Mouse (Mus musculus) stomach, postnatal 0 days (tissue): ENCODE data around the gene Shisa5. TPM values are rescaled to one million over a fixed set of nuclear protein-coding genes. Genes with fewer than 3 reads are reported as not detected.

Source experiments
- ATAC-seq: fragments of 200-750 bp; cut with Nextera tagmentation; 2 replicates; pipeline ENCODE4 v1.8.0; 2017; ENCODE audit not compliant: low FRiP score, low TSS enrichment
- DNase-seq: peaks from one replicate; pipeline ENCODE4 v3.0.0-alpha.2; 2016; ENCODE audit warnings: low spot score
- H3K27ac ChIP-seq: fragments of 300-500 bp; sonication (generic); replicated peaks from 2 replicates; pipeline ENCODE4 v1.5.1; 2014; ENCODE audit warnings: mild to moderate bottlenecking, control low read depth
- H3K27me3 ChIP-seq: fragments of 300-500 bp; sonication (generic); 2 replicates; pipeline ENCODE4 v1.6.1; 2014; ENCODE audit warnings: low read length; ENCODE audit not compliant: control insufficient read depth, insufficient read depth
- H3K36me3 ChIP-seq: fragments of 300-500 bp; sonication (generic); 2 replicates; pipeline ENCODE4 v1.6.1; 2014; ENCODE audit warnings: low read length, mixed read lengths; ENCODE audit not compliant: control insufficient read depth, insufficient read depth
- H3K4me1 ChIP-seq: fragments of 300-500 bp; sonication (generic); replicated peaks from 2 replicates; pipeline ENCODE4 v1.6.1; 2014; ENCODE audit warnings: antibody characterized with exemption; ENCODE audit not compliant: control insufficient read depth, insufficient read depth
- H3K4me2 ChIP-seq: fragments of 300-500 bp; sonication (generic); replicated peaks from 2 replicates; pipeline ENCODE4 v1.6.1; 2014; ENCODE audit warnings: low read depth, mild to moderate bottlenecking, control low read depth, moderate library complexity
- H3K4me3 ChIP-seq: fragments of 300-500 bp; sonication (generic); 2 replicates; pipeline ENCODE4 v1.5.1; 2014; ENCODE audit warnings: low read depth, low read length, control low read depth
- H3K9ac ChIP-seq: fragments of 300-500 bp; sonication (generic); 2 replicates; pipeline ENCODE4 v1.6.1; 2014; ENCODE audit warnings: mild to moderate bottlenecking, low read length, control low read depth, mixed read lengths
- H3K9me3 ChIP-seq: fragments of 300-500 bp; sonication (generic); 2 replicates; pipeline ENCODE4 v1.6.1; 2016; ENCODE audit warnings: low read length; ENCODE audit not compliant: control insufficient read depth
- CTCF ChIP-seq: IDR thresholded peaks from 2 replicates; pipeline ENCODE4 v1.5.1; 2016; ENCODE audit warnings: antibody characterized with exemption, low read depth, mild to moderate bottlenecking, moderate library complexity
- EP300 ChIP-seq: optimal IDR thresholded peaks from 2 replicates; pipeline ENCODE3; 2016; ENCODE audit warnings: antibody characterized with exemption
- WGBS: fragments of 180-500 bp; shearing (Covaris S2); extraction: QIAGEN DNeasy Blood & Tissue Kit; methylation state at CpG from one replicate; pipeline ENCODE4 v1.1.7; 2014; 5-methylcytosine and 5-hydroxymethylcytosine counted together
- polyA plus RNA-seq: library from polyadenylated mRNA; unstranded; fragments of >200 nt; fragmentation: Nextera tagmentation; extraction: Ambion mirVana; gene quantifications from 2 replicates; pipeline ENCODE4 v1.2.1, GENCODE M21; 2015

Shisa5 gene
- polyA plus RNA-seq, 1 experiment from 2014 or later = 168 TPM

GRCm38 (mm10) chr9:109068095-109068735, 29.9 kb downstream of the Shisa5 start:
- no peak overlapping the region for H3K27ac ChIP-seq
- WGBS = 95% methylated on average over 3 of the region's 3 CpGs
- no peak overlapping the region for H3K4me2 ChIP-seq
- ATAC-seq (no peak), DNase-seq (no peak)
- H3K4me3 ChIP-seq = no peak overlapping the region
- H3K9ac ChIP-seq = no peak overlapping the region
- peaks cover 39% of the 10 kb centered on the region for H3K36me3 ChIP-seq
- no peaks in the 10 kb centered on the region for H3K9me3 ChIP-seq
- peak; percentile 50 for TF ChIP-seq CTCF
- no peak for TF ChIP-seq EP300
- H3K4me1 ChIP-seq = peaks cover 4% of the 10 kb centered on the region; the same call in 1 of the 2 replicates
- no peaks in the 10 kb centered on the region for H3K27me3 ChIP-seq

DNA sequence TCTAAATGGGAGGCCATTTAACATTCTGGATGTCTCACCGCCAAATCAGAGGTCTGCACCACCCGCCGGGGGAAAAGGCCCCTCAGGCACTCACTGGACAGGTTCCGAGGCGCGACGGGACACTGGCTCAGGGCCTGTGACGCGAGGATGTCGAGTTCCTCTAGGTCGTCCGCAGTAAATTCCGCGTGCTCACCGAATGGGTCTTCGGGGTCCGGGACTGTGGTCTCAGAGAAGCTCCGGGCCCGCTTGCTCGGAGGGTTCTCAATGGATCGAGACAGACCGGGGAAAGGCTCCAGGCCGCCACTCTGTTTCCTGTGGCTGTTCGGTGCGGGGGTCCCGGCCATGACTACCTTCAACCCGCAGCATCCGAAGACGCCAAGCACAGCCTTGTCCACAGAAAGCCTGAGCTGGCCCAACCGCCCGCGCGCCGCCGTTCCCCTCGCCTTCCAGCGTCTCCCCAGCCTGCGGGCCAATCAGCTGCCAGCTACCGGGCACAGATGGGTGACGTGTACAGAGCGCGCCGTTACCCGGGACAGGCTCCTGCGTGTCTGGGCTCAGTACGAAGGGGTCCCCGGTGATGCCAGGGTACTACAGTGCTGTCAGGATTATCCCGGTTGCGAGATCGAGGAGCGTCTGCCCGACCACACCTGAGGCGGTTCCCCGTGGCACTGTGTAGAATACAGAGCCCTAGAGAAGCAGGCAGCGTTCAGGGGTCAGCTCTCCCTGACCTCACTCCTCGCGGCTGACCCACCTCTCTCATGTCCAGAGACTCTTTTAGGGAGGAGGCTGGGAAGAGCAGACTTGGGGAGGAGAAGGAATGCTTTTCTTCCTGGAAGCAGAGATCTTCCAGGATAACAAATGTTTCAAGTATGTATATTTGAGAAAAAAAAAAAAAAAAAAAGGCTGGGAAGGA, 35.6 kb downstream of the Shisa5 start, which contains the start of gene Atrip:
TSS of gene Atrip (minus strand) at position 464 of the 913 bp plus-strand sequence.
- ATAC-seq = peak; percentile 98
- Histone ChIP-seq H3K9me3 (no peaks in the 10 kb centered on the region), H3K27me3 (no peaks in the 10 kb centered on the region), H3K4me1 (peaks cover 5% of the 10 kb centered on the region; the same call in 1 of the 2 replicates), H3K27ac (peak within 1 kb of the TSS; percentile 76), H3K36me3 (peaks cover 6% of the 10 kb centered on the region), H3K4me3 (peak within 1 kb of the TSS; percentile 75), H3K9ac (peak within 1 kb of the TSS; percentile 85), H3K4me2 (peak within 1 kb of the TSS; percentile 75)
- peak; percentile 94 for DNase-seq
- TF ChIP-seq EP300 = no peak
- no peak for TF ChIP-seq CTCF
- WGBS = under 1% methylated on average over 57 of the region's 57 CpGs

GRCm38 (mm10) chr9:109080516-109080915, 42.2 kb downstream of the Shisa5 start:
- Histone ChIP-seq H3K4me2 (no peak overlapping the region), H3K9ac (no peak overlapping the region)
- 91% methylated on average over 3 of the region's 3 CpGs for WGBS

DNA sequence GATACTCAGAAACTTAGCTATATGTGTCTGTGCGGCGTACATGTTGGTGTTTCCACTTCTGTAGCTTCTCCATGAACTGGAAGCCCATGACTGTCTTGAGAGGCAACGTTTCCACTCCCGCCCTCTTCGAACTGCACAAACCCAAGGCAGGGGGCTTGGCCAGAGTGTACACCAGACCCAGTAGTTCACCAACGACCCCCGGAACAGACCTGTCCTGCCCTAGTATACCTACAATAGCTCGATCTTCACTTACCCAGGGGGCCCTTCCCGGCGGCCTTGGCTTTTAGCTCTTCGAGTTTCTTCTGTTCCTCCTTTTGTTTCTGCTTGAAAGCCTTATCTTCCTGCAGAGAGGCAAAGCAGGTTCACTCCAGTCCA, 43.4 kb downstream of the Shisa5 start:
- Histone ChIP-seq H3K9me3 (no peaks in the 10 kb centered on the region), H3K4me2 (peak overlapping the region; percentile 65), H3K36me3 (no peaks in the 10 kb centered on the region), H3K27ac (peak overlapping the region; percentile 50), H3K4me3 (peak overlapping the region; percentile 60), H3K4me1 (no peaks in the 10 kb centered on the region), H3K9ac (peak overlapping the region; percentile 68), H3K27me3 (no peaks in the 10 kb centered on the region)
- DNase-seq = peak; percentile 24
- ATAC-seq = peak; percentile 13; the same call in 1 of the 2 replicates
- no peak for TF ChIP-seq EP300
- WGBS = 2% methylated on average over 11 of the region's 11 CpGs

More at GRCm38 (mm10) chr9:109080516-109080915, 42.2 kb downstream of the Shisa5 start:
- H3K4me1 ChIP-seq = no peaks in the 10 kb centered on the region
- H3K27ac ChIP-seq = no peak overlapping the region
- ATAC-seq (no peak), DNase-seq (no peak)
- no peaks in the 10 kb centered on the region for H3K36me3 ChIP-seq
- no peaks in the 10 kb centered on the region for H3K27me3 ChIP-seq
- no peak overlapping the region for H3K4me3 ChIP-seq
- H3K9me3 ChIP-seq = no peaks in the 10 kb centered on the region
- no peak for TF ChIP-seq EP300
- no peak for TF ChIP-seq CTCF

DNA sequence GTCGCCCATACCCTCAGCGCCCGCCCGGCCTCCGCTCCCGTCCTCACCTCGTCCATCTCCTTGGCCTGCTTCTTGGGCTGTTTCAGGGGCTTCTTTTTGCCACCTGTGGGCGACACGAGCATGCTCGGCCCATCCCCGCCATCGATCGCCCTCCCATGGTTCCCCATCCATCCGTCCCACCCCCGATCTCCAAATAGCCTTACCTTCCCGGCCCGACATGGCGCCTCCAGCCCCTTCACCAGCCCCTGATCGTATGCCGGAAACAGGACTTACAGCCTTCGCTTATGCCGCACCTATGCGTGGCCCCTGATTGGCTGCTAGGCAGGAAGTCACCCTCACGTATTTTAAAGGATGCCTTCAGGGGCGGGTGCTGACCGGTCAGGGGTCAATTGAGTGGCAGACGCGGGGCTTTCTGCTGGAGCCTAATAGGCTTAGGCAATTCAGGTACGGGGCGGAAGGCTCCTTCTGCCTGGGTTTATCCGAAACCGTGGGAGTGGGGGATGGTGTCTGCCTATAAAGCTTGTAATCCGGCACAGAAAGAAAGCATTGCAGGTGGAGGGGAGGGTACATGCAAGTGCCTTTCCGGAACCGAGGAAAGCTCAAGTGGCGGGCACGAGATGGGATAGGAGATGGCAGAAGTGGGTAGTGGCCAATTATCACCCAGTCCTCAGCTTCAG, 43.9 kb downstream of the Shisa5 start, which contains the start of the genes Ccdc51 and Tma7:
TSS of gene Ccdc51 (plus strand) at position 370 of the 677 bp plus-strand sequence.
TSS of gene Tma7 (minus strand) at position 464 of the 677 bp plus-strand sequence.
- H3K27me3 ChIP-seq = no peaks in the 10 kb centered on the region
- ATAC-seq = peak; percentile 96
- H3K4me1 ChIP-seq = no peaks in the 10 kb centered on the region
- H3K4me2 ChIP-seq = peak within 1 kb of the TSS; percentile 65
- TF ChIP-seq EP300 (no peak), CTCF (no peak)
- no peaks in the 10 kb centered on the region for H3K36me3 ChIP-seq
- DNase-seq = peak; percentile 88
- H3K27ac ChIP-seq = peak within 1 kb of the TSS; percentile 50
- H3K9me3 ChIP-seq = no peaks in the 10 kb centered on the region
- H3K4me3 ChIP-seq = peak within 1 kb of the TSS; percentile 60
- peak within 1 kb of the TSS; percentile 68 for H3K9ac ChIP-seq
- WGBS = under 1% methylated on average over 37 of the region's 37 CpGs
